Mouse (Mus musculus) heart, embryonic 15.5 days (tissue): ENCODE data around the gene Tbl1x. TPM values are rescaled to one million over a fixed set of nuclear protein-coding genes. Genes with fewer than 3 reads are reported as not detected.
A peak's percentile ranks its signal among the peaks of the same experiment; 100 is the strongest.

Experiments
- ATAC-seq: fragments of 200-750 bp; cut with Nextera tagmentation; replicated peaks from 2 replicates; pipeline ENCODE4 v1.8.0; 2017; ENCODE audit warnings: low read depth, moderate TSS enrichment; ENCODE audit not compliant: insufficient number of reproducible peaks, insufficient read depth, low FRiP score
- H3K27ac ChIP-seq: fragments of 300-500 bp; sonication (generic); 2 replicates; pipeline ENCODE4 v1.5.1; 2015; ENCODE audit warnings: mild to moderate bottlenecking, inconsistent platforms
- H3K27me3 ChIP-seq: fragments of 300-500 bp; sonication (generic); 2 replicates; pipeline ENCODE4 v1.6.1; 2015; ENCODE audit warnings: inconsistent platforms
- H3K36me3 ChIP-seq: fragments of 300-500 bp; sonication (generic); 2 replicates; pipeline ENCODE4 v1.6.1; 2015; ENCODE audit warnings: mild to moderate bottlenecking, inconsistent platforms
- H3K4me1 ChIP-seq: fragments of 300-500 bp; sonication (generic); replicated peaks from 2 replicates; pipeline ENCODE4 v1.6.1; 2015; ENCODE audit warnings: inconsistent platforms
- H3K4me2 ChIP-seq: fragments of 300-500 bp; sonication (generic); 2 replicates; pipeline ENCODE4 v1.6.1; 2015; ENCODE audit warnings: inconsistent platforms, mild to moderate bottlenecking, moderate library complexity
- H3K4me3 ChIP-seq: fragments of 300-500 bp; sonication (generic); 2 replicates; pipeline ENCODE4 v1.5.1; 2015; ENCODE audit warnings: mild to moderate bottlenecking, inconsistent platforms
- H3K9ac ChIP-seq: fragments of 300-500 bp; sonication (generic); 2 replicates; pipeline ENCODE4 v1.6.1; 2015; ENCODE audit warnings: mild to moderate bottlenecking, inconsistent platforms
- H3K9me3 ChIP-seq: fragments of 300-500 bp; sonication (generic); replicated peaks from 2 replicates; pipeline ENCODE4 v1.6.1; 2016; ENCODE audit warnings: inconsistent platforms
- WGBS: fragments of 180-500 bp; shearing (Covaris S2); methylation state at CpG from one replicate; pipeline ENCODE4 v1.1.7; 2015; ENCODE audit warnings: mixed read lengths; 5-methylcytosine and 5-hydroxymethylcytosine counted together
- polyA plus RNA-seq: library from polyadenylated mRNA; unstranded; fragments of >200 nt; fragmentation: Nextera tagmentation; extraction: Ambion mirVana; gene quantifications from 2 replicates; pipeline ENCODE4 v1.2.1, GENCODE M21; 2015

The Tbl1x gene
- polyA plus RNA-seq, 1 experiment from 2014 or later = 53.3 TPM

DNA sequence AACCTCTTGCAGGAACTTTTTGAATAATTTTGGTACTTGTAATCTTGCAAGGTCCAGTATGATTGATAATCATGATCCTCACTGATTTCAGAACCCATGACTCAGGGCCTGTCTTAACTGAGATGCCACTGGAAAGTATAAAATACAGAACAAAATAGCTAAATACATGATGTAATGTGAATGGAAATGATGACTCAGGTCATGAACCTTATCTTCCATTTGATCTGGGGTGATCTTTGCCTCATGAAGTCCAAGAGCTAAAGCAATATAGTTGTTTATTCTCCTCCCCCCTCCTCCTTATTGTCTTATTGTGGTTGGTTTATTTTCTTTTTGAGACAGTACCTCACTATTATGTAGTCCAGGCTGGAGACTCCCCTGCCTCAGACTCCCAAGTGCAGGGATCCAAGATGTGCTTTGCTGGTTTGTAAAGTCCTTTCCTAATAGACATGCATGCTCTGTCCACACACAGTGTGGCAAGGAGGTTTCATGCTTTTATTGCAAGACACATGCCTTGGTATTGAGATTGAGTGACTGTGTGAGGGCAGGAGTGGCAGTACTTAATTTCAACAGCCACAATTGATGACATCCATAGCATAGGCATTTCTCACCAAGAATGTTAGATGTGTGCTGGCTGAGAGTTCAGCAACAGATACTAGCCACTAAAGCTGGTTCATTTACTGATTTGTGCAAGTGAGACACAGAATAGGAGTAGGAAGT, 34.7 kb downstream of the Tbl1x start:
- peak overlapping the region; percentile 20; the same call in 1 of the 2 replicates for H3K27ac ChIP-seq
- no peak overlapping the region for H3K4me2 ChIP-seq
- no peaks in the 10 kb centered on the region for H3K9me3 ChIP-seq
- no peak for ATAC-seq
- no peaks in the 10 kb centered on the region for H3K27me3 ChIP-seq
- H3K9ac ChIP-seq = no peak overlapping the region
- no peak overlapping the region for H3K4me3 ChIP-seq
- no peaks in the 10 kb centered on the region for H3K36me3 ChIP-seq
- H3K4me1 ChIP-seq = peaks cover 44% of the 10 kb centered on the region

DNA sequence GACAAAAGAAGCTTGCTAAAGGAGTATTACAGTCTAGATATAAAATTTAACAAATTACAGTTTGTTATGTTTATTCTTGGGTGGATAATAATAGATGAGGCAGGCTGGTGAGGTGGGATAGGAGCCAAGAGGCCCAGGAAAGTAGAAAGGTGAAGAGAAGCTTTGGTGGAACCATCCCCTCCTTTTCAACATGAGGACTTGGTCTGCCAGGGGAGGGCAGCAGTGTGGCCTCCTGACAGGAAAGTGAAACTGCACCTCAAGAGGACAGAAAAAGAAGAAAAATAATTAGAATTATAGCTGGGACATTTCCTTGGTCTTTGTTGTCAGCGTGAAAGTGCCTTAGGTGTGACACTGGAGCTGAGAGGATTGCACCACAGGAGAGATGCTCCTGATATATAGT, 35.6 kb downstream of the Tbl1x start:
- no peaks in the 10 kb centered on the region for H3K27me3 ChIP-seq
- ATAC-seq = no peak
- 72% methylated on average over 1 of the region's 1 CpGs for WGBS
- no peaks in the 10 kb centered on the region for H3K36me3 ChIP-seq
- H3K4me1 ChIP-seq = peaks cover 44% of the 10 kb centered on the region
- peak overlapping the region; percentile 49 for H3K27ac ChIP-seq
- H3K9ac ChIP-seq = no peak overlapping the region
- H3K4me2 ChIP-seq = no peak overlapping the region
- H3K9me3 ChIP-seq = no peaks in the 10 kb centered on the region
- no peak overlapping the region for H3K4me3 ChIP-seq

DNA sequence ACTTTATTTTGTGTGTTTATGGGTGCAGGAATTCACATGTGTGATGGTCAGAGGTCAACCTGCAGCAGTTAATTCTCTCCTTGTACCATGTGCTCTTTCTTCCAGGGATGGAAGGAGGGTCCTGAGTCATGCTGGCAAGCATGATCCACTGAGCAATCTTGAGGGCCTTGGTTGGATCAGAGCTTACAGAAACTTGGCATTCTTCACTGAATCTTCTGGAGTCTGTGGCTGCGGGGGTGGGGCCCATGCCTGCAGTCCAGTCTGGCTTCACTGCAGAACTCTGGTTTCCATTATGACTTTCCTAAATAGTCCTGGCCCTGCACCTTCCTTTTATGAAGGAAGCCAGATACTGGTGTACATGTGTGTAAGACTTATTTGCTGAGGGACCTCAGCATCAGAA, 38.1 kb downstream of the Tbl1x start:
- Histone ChIP-seq H3K27me3 (no peaks in the 10 kb centered on the region), H3K4me1 (peaks cover 52% of the 10 kb centered on the region), H3K4me3 (no peak overlapping the region), H3K27ac (no peak overlapping the region), H3K4me2 (no peak overlapping the region), H3K9me3 (no peaks in the 10 kb centered on the region), H3K9ac (no peak overlapping the region), H3K36me3 (no peaks in the 10 kb centered on the region)
- ATAC-seq = no peak
- WGBS = 75% methylated on average over 1 of the region's 1 CpGs

DNA sequence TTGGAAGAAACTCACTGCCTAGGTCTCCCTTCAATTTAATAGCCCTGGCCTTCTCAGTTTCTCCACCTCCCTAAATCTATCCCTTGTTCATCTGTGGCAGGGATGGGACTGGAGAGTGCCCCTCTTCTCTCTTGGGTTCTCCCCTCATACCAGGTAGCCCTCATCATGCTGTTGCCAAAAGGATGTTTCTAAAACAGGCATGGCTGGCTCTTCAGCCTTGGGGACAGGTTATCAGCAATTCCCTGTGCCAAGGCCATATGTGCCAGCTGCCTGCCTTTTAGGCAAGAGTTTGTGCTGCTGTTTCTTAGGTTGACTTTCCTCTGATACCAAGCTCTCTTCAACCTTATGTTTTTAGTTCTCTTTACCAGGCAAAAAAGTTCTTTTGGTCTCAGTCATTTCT, 39.6 kb downstream of the Tbl1x start:
- H3K27ac ChIP-seq = no peak overlapping the region
- no peak overlapping the region for H3K9ac ChIP-seq
- no peaks in the 10 kb centered on the region for H3K36me3 ChIP-seq
- H3K4me2 ChIP-seq = no peak overlapping the region
- H3K4me3 ChIP-seq = no peak overlapping the region
- no peaks in the 10 kb centered on the region for H3K9me3 ChIP-seq
- no peaks in the 10 kb centered on the region for H3K27me3 ChIP-seq
- ATAC-seq = no peak
- H3K4me1 ChIP-seq = peaks cover 45% of the 10 kb centered on the region

DNA sequence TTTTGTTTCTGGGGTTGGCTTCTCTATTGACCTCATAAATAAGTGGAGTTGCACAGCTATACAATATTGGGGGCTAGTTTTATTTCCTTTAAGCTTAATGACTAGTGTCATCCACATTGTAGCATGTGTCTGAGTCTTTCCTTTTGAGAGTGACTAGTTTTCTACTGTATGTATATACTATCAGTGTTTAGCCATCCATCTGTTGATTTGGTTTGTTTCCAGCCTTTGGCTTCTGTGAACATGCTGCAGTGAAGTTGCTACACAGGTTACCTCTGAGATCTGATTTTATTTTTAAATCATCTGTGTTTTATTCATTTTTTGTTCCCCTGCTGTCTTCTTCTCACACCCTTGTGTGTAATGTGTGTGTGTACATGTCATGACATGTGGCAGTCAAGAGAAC, 40.5 kb downstream of the Tbl1x start:
- H3K9ac ChIP-seq = no peak overlapping the region
- no peak overlapping the region for H3K4me3 ChIP-seq
- H3K9me3 ChIP-seq = no peaks in the 10 kb centered on the region
- H3K4me1 ChIP-seq = peaks cover 37% of the 10 kb centered on the region
- H3K27ac ChIP-seq = no peak overlapping the region; the same call in 1 of the 2 replicates
- H3K4me2 ChIP-seq = no peak overlapping the region
- ATAC-seq = no peak
- H3K36me3 ChIP-seq = no peaks in the 10 kb centered on the region
- no peaks in the 10 kb centered on the region for H3K27me3 ChIP-seq

DNA sequence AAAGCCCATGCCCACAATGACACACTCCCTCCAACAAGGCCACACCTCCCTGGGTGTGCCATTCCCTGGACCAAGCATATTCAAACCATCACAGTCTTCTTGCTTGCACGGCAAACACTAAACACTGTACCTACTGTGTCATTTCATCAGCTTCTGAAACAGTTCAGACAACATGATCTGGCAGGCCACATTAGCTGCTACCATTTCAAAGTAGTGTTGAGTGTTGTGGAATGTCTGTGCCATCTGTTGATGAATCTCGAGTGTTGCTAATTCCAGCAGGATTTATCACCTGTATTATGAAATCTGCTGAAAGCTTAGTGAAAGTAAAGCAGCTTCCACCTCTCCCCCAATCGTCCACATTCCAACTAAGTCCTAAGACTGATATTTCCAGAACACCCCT, 41.3 kb downstream of the Tbl1x start:
- H3K4me3 ChIP-seq = no peak overlapping the region
- no peak overlapping the region for H3K4me2 ChIP-seq
- no peaks in the 10 kb centered on the region for H3K9me3 ChIP-seq
- peaks cover 30% of the 10 kb centered on the region for H3K4me1 ChIP-seq
- H3K27me3 ChIP-seq = no peaks in the 10 kb centered on the region
- ATAC-seq = 0 out of 2 replicates have a peak, but pooled peaks have one; percentile 47
- H3K27ac ChIP-seq = peak overlapping the region; percentile 40
- 28% methylated on average over 3 of the region's 3 CpGs for WGBS
- H3K36me3 ChIP-seq = no peaks in the 10 kb centered on the region
- no peak overlapping the region for H3K9ac ChIP-seq

DNA sequence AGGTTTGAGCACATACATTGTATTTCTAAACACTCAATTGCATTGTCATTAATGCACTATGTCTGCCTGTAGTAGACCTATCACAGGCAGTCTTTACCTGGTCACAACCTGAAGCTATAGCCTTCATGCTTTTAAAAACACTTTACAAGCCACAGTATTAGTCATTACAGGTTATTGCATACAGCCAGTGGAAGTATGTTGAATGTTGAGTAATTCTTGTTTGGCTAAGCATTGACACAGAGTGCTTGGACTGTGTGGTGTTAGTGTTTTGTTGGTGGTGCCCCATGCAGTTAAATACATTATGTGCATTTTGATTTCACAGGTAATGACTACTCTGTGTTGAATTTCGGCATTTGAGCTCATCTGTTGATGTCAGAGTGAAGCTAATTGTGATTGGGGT, 45.2 kb downstream of the Tbl1x start:
- Histone ChIP-seq H3K27ac (no peak overlapping the region), H3K9ac (no peak overlapping the region), H3K27me3 (no peaks in the 10 kb centered on the region), H3K9me3 (no peaks in the 10 kb centered on the region), H3K4me2 (no peak overlapping the region), H3K4me1 (peaks cover 14% of the 10 kb centered on the region), H3K36me3 (no peaks in the 10 kb centered on the region), H3K4me3 (no peak overlapping the region)
- 71% methylated on average over 1 of the region's 1 CpGs for WGBS
- no peak for ATAC-seq

DNA sequence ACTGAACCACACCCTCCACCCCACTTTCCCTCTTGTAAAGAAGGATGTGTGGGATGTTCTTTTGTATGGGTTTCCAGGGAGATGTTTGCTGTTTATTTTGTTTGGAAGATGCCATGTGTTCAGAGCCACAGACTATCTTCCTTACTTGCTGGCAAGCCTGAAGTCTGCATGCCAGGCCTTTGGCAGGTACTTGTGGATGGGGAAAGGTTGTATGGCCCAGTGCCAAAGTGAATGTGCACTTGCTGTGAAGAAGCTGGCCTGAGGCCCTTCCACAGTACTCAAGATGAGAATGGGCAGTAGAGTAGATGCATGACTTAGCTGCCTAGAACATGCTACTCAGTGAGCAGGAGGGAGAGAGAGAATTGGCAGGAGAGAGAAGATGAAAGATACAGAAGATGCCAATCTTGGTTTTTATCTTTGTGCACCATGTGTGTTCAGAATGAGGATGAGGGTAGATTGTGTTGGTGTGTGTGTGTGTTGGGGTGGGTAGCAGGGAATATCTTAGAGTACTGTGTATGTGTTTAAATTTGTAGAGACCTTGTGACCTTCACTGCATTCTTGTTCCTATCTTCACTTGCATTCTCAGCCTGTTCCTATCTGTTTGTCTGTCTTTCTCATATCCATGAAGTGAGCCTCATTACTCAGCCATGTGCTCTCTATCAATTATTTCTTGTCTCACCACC, 48.5 kb downstream of the Tbl1x start:
- no peak overlapping the region for H3K4me3 ChIP-seq
- no peaks in the 10 kb centered on the region for H3K36me3 ChIP-seq
- H3K9me3 ChIP-seq = no peaks in the 10 kb centered on the region
- H3K27ac ChIP-seq = no peak overlapping the region
- ATAC-seq = no peak
- H3K4me1 ChIP-seq = peaks cover 5% of the 10 kb centered on the region
- no peak overlapping the region for H3K4me2 ChIP-seq
- H3K9ac ChIP-seq = no peak overlapping the region
- no peaks in the 10 kb centered on the region for H3K27me3 ChIP-seq

DNA sequence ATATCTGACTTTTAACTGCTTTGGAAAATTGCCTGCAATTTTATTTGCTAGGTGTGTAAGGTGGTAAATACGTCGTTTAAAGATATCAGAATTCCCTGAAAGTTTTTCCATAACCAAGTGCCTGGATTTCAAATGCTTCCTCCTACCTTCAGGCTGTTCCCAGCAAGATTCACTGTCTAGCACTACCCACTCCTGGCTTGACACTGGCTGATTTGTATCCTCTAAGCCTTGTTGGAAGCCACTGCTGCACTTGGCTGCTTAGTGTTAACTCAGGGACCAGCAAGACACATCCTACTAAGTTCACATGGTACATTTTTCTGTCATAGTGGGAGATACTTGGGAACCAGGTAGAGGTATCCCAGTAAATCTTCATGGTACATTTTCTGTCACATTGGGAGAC, 52.8 kb downstream of the Tbl1x start:
- H3K27ac ChIP-seq = no peak overlapping the region
- no peaks in the 10 kb centered on the region for H3K27me3 ChIP-seq
- no peaks in the 10 kb centered on the region for H3K9me3 ChIP-seq
- no peaks in the 10 kb centered on the region for H3K36me3 ChIP-seq
- WGBS = 81% methylated on average over 2 of the region's 2 CpGs
- H3K4me1 ChIP-seq = peaks cover 5% of the 10 kb centered on the region
- no peak overlapping the region for H3K4me2 ChIP-seq
- no peak for ATAC-seq
- H3K4me3 ChIP-seq = no peak overlapping the region
- H3K9ac ChIP-seq = no peak overlapping the region

DNA sequence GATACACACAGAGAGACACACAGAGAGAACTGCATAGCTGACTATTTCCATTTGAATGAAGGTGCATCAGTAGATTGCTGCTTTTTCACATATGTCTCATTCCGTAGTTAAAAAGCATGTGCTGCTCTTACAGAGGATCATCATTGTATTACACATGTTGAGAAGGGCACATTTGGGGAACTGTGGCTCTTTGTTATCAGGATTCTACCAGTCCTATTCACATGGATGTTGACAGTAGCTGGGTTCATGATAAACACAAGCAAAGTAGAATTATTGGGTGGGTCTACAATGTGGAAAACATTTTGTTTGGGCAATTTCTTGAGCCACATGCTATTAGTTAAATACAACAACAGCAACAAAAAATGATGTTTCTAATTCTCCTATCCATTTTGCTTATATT, 55.9 kb downstream of the Tbl1x start:
- no peak overlapping the region for H3K4me3 ChIP-seq
- 73% methylated on average over 1 of the region's 1 CpGs for WGBS
- no peaks in the 10 kb centered on the region for H3K4me1 ChIP-seq
- no peak overlapping the region for H3K27ac ChIP-seq
- no peak for ATAC-seq
- H3K9me3 ChIP-seq = no peaks in the 10 kb centered on the region
- H3K27me3 ChIP-seq = no peaks in the 10 kb centered on the region
- no peak overlapping the region for H3K9ac ChIP-seq
- H3K4me2 ChIP-seq = no peak overlapping the region
- H3K36me3 ChIP-seq = no peaks in the 10 kb centered on the region

DNA sequence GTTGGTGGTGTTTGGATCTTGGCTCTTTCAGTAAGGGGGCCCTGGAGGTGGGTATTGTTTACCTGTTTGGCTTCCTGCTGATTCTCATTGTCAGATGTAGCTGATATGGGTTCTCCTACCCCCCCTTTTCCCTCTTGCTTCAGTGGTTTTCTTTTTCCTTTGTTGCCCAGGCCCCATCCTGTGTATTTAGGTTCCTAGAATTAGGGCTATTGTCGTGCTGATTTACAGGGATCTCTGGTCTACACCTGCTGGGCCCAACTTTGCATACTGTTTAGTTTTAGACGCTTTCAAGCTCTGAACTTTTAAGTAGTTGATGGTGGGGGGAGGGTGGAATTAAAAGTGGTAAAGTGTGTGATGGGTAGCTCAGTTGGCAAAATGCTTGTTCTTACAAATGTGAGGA, 57.2 kb downstream of the Tbl1x start:
- H3K9ac ChIP-seq = no peak overlapping the region
- ATAC-seq = no peak

DNA sequence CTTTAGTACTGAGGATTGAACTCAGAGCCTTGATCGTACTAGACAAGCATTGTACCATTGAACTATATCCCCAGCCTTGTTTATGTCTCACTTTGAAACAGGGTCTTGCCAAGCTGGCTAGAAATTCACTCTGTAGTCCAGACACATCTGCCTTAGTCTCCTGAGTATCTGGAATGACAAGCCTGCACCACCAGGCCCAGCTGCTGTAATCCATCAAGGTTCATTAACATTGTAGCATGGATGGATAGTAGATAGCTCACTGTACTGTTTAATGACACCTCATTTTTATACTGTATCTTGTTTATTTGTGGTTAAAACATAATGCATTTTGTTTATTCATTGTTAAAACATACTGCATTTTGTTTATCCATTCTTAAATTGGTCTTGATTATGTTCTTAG, 62.9 kb downstream of the Tbl1x start:
- Histone ChIP-seq H3K4me2 (no peak overlapping the region), H3K36me3 (no peaks in the 10 kb centered on the region), H3K4me3 (no peak overlapping the region), H3K9ac (no peak overlapping the region), H3K27ac (no peak overlapping the region), H3K27me3 (no peaks in the 10 kb centered on the region), H3K9me3 (no peaks in the 10 kb centered on the region), H3K4me1 (no peaks in the 10 kb centered on the region)
- ATAC-seq = no peak
- 90% methylated on average over 1 of the region's 1 CpGs for WGBS

More for the DNA sequence above, 57.2 kb downstream of the Tbl1x start:
- 46% methylated on average over 2 of the region's 2 CpGs for WGBS
- Histone ChIP-seq H3K4me1 (no peaks in the 10 kb centered on the region), H3K4me2 (no peak overlapping the region), H3K27ac (no peak overlapping the region), H3K36me3 (no peaks in the 10 kb centered on the region), H3K9me3 (no peaks in the 10 kb centered on the region), H3K27me3 (no peaks in the 10 kb centered on the region), H3K4me3 (no peak overlapping the region)
